1 mouse cellular context compared by ENCODE assay signal in the genomic region with DNA sequence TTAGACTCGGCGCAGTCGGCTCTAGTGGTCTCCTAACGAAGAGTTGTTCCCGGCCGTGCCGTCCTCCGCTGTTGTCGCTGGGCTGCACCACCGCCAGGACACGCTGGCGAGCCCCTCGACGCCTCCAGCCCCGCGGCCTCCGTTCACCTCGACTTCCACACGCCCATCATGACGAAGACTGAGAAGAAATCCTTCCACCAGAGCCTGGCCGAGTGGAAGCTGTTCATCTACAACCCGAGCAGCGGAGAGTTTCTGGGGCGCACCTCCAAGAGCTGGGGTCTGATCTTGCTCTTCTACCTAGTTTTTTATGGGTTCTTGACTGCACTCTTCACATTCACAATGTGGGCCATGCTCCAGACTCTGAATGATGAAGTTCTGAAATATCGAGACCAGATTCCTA. TPM values are rescaled to one million over a fixed set of nuclear protein-coding genes. Genes with fewer than 3 reads are reported as not detected.
"Had no signal": no experiment of that assay in that cellular context is flagged by ENCODE, and none has a peak within 500 bp of the region (broad histone marks: within the 10 kb centered on the region; RNA-seq: fewer than 3 reads in every experiment).

No protein-coding gene starts in this region.

RNA-seq across cellular contexts. Expression of gene Gm21876, which starts 28.8 kb away (rescaled TPM):
- total RNA-seq: midbrain, postnatal 0 days had no signal

RNA-seq across cellular contexts. Expression of gene Ssxa1, which starts 31.1 kb away (rescaled TPM):
- total RNA-seq: midbrain, postnatal 0 days had no signal
